Mouse (Mus musculus): Measurements from ENCODE around the gene Pex16.

DNA sequence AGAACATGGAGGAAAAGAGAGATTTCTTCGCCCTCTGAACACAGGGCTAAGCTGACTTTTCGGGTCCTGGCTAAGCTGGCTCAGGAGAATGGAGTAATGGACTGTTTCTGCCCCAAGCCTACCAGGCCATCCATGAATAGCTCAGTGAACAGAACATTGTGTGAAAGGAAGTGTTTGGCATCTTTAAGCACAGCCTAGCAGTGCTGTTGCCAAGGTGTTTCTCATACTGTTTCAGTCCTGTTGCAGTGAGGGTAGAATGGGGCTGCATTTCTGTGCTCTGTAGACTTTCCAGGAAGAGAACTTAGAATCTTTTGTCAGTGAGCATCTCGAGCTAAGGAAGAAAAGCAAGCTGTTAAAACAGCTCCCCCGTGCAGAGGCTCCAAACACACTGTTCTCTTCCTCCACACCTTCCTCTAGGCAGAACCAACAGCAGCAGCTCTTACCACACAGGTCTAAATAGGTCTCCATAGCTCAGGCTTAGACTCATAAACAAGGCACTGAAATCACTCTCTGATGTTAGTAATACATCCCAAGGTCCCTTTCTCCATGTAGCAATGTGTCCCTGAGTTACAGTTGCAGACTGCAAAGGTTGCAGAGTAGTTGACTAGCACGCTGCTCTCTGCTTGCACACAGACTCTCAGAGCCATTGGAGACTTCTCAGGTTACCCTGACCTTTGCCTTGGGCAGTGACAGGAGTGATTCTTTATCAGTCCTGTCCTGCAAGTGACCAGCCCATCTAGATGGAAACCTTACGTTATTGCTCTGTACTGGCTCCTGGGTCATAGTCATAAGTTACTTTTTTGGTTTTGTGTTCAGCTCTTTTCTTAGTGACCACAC is 24.7 kb upstream of the Pex16 start:
- TF ChIP-seq GATA1 (IDR thresholded peaks at IDR 0.05; ENCODE audit: borderline replicate concordance, low read length) (no peak), FLI1 (IDR thresholded peaks at IDR 0.05; ENCODE audit: low read length) (no peak)

Measured in megakaryocyte, embryonic 14.5 days (primary cell).